Mouse (Mus musculus) cerebellum, adult 2 months (tissue): Measurements from ENCODE around the gene Rhobtb1. TPM values are rescaled to one million over a fixed set of nuclear protein-coding genes. Genes with fewer than 3 reads are reported as not detected.

Experiments
- DNase-seq, 2 experiments: peaks; one replicate each; pipeline ENCODE4 v3.0.0; 2021
- H3K27ac ChIP-seq: fragments of 200-500 bp; 2 replicates; pipeline ENCODE4 v1.5.1; 2012; ENCODE audit warnings: low read length, control low read depth, inconsistent platforms; ENCODE audit not compliant: insufficient read depth
- H3K27me3 ChIP-seq: fragments of 200-500 bp; 2 replicates; pipeline ENCODE4 v1.6.1; 2012; ENCODE audit warnings: inconsistent platforms, mild to moderate bottlenecking, low read length, moderate library complexity; ENCODE audit not compliant: control insufficient read depth, insufficient read depth
- H3K4me1 ChIP-seq: fragments of 200-500 bp; 2 replicates; pipeline ENCODE4 v1.6.1; 2011; ENCODE audit warnings: low read length; ENCODE audit not compliant: control insufficient read depth, insufficient read depth
- H3K4me3 ChIP-seq: fragments of 200-500 bp; replicated peaks from 2 replicates; pipeline ENCODE3; 2011; ENCODE audit warnings: mild to moderate bottlenecking, low read depth, low read length, control low read depth; ENCODE audit not compliant: insufficient read depth
- CTCF ChIP-seq: fragments of 200-500 bp; IDR thresholded peaks from 2 replicates; pipeline ENCODE4 v1.5.1; 2011; ENCODE audit warnings: low read depth, mild to moderate bottlenecking, control low read depth, low read length, moderate library complexity, borderline replicate concordance; ENCODE audit not compliant: insufficient read depth
- POLR2A ChIP-seq: fragments of 200-500 bp; IDR thresholded peaks from 2 replicates; pipeline ENCODE4 v1.6.1; 2011; ENCODE audit warnings: low read length, control low read depth, borderline replicate concordance; ENCODE audit not compliant: insufficient read depth
- WGBS: fragments of 180-500 bp; shearing (Covaris S2); methylation state at CpG from one replicate; pipeline ENCODE4 v1.1.7; 2018; 5-methylcytosine and 5-hydroxymethylcytosine counted together
- polyA plus RNA-seq: library from polyadenylated mRNA; depleted of rRNA; stranded (reverse); fragments of >200 nt; gene quantifications from 2 replicates; pipeline ENCODE4 v1.2.3, GENCODE M21; 2012

The Rhobtb1 gene
- polyA plus RNA-seq, 1 experiment = 2.8 TPM

GRCm38 (mm10) chr10:69213451-69213877 lies 62.2 kb downstream of the Rhobtb1 start:
- peak in 1 of 2 experiments; percentile 18 for DNase-seq
- under 1% methylated on average over 21 of the region's 21 CpGs for WGBS
- H3K4me1 ChIP-seq = peaks cover 4% of the 10 kb centered on the region; the same call in 1 of the 2 replicates
- H3K27me3 ChIP-seq = no peaks in the 10 kb centered on the region
- peak overlapping the region; percentile 69 for H3K4me3 ChIP-seq
- TF ChIP-seq POLR2A = no peak
- TF ChIP-seq CTCF = no peak
- H3K27ac ChIP-seq = no peak overlapping the region

- TF ChIP-seq POLR2A (no peak), CTCF (no peak)
- H3K27ac ChIP-seq = no peak overlapping the region
- no peak overlapping the region for H3K4me3 ChIP-seq
- no peak for DNase-seq
- WGBS = 39% methylated on average over 5 of the region's 5 CpGs
- H3K27me3 ChIP-seq = no peaks in the 10 kb centered on the region
- H3K4me1 ChIP-seq = peaks cover 4% of the 10 kb centered on the region; the same call in 1 of the 2 replicates
Measured at GRCm38 (mm10) chr10:69213986-69214385, 62.8 kb downstream of the Rhobtb1 start.

GRCm38 (mm10) chr10:69217127-69217690 lies 66.0 kb downstream of the Rhobtb1 start:
- H3K4me1 ChIP-seq = no peaks in the 10 kb centered on the region
- 97% methylated on average over 4 of the region's 4 CpGs for WGBS
- DNase-seq = no peak

GRCm38 (mm10) chr10:69218458-69219288 lies 67.4 kb downstream of the Rhobtb1 start:
- H3K27ac ChIP-seq = no peak overlapping the region
- no peak for DNase-seq

More at GRCm38 (mm10) chr10:69217127-69217690, 66.0 kb downstream of the Rhobtb1 start:
- TF ChIP-seq CTCF = no peak
- no peak for TF ChIP-seq POLR2A
- H3K27ac ChIP-seq = no peak overlapping the region
- H3K4me3 ChIP-seq = no peak overlapping the region
- H3K27me3 ChIP-seq = no peaks in the 10 kb centered on the region

GRCm38 (mm10) chr10:69219289-69219626 lies 68.0 kb downstream of the Rhobtb1 start:
- H3K4me1 ChIP-seq = no peaks in the 10 kb centered on the region
- TF ChIP-seq POLR2A (no peak), CTCF (no peak)
- no peak overlapping the region for H3K27ac ChIP-seq
- WGBS = 93% methylated on average over 2 of the region's 2 CpGs
- H3K4me3 ChIP-seq = no peak overlapping the region
- DNase-seq = no peak
- H3K27me3 ChIP-seq = no peaks in the 10 kb centered on the region

More at GRCm38 (mm10) chr10:69218458-69219288, 67.4 kb downstream of the Rhobtb1 start:
- TF ChIP-seq CTCF (no peak), POLR2A (no peak)
- WGBS = 93% methylated on average over 14 of the region's 14 CpGs
- no peaks in the 10 kb centered on the region for H3K4me1 ChIP-seq
- H3K27me3 ChIP-seq = no peaks in the 10 kb centered on the region
- no peak overlapping the region for H3K4me3 ChIP-seq

GRCm38 (mm10) chr10:69220296-69220695 lies 69.1 kb downstream of the Rhobtb1 start:
- 66% methylated on average over 6 of the region's 6 CpGs for WGBS
- H3K4me1 ChIP-seq = no peaks in the 10 kb centered on the region
- DNase-seq = no peak
- TF ChIP-seq CTCF (no peak), POLR2A (no peak)
- H3K27me3 ChIP-seq = no peaks in the 10 kb centered on the region
- no peak overlapping the region for H3K4me3 ChIP-seq
- H3K27ac ChIP-seq = no peak overlapping the region

- Histone ChIP-seq H3K27ac (no peak overlapping the region), H3K27me3 (no peaks in the 10 kb centered on the region), H3K4me1 (no peaks in the 10 kb centered on the region), H3K4me3 (no peak overlapping the region)
- no peak for TF ChIP-seq POLR2A
- TF ChIP-seq CTCF = no peak
- no peak for DNase-seq
- WGBS = 95% methylated on average over 9 of the region's 9 CpGs
Measured at GRCm38 (mm10) chr10:69221148-69221547, 69.9 kb downstream of the Rhobtb1 start.

- DNase-seq = no peak
- TF ChIP-seq POLR2A = no peak
- TF ChIP-seq CTCF = no peak
- Histone ChIP-seq H3K27ac (no peak overlapping the region), H3K4me3 (no peak overlapping the region), H3K27me3 (no peaks in the 10 kb centered on the region), H3K4me1 (no peaks in the 10 kb centered on the region)
- WGBS = 90% methylated on average over 3 of the region's 3 CpGs
Measured at GRCm38 (mm10) chr10:69221955-69222354, 70.7 kb downstream of the Rhobtb1 start.
